Mouse (Mus musculus) CH12F3 (cell line): ENCODE measurements around the gene Tll1.

ENCODE experiments used
- in situ Hi-C: fragments of 300-500 bp; cut with MboI; formaldehyde crosslinking; loops from 2 replicates; pipeline ENCODE4 v1.14.3; 2020; ENCODE audit warnings: low sequenced_read_pairs

Gene Tll1

DNA sequence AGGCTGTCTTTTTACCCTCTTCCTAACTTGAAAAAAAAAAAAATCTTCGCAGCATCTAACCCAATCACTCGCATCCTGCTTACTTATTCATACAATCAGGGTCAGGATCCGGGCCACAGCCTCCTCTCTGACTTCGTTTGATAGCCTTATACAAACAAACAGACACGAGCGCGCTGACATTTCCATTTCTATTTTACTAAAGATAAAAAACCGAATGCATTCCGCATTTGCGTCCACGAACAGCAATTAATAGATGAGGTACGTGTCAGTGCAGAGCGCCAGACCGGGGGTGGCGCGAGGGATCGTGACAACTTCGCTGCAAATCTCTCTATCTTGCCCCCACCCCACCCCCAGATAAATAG is at the start of gene Tll1:
Tll1 (minus strand) TSS at position 248 of the 362 bp plus-strand sequence.
- in situ Hi-C loops = no loop called here

DNA sequence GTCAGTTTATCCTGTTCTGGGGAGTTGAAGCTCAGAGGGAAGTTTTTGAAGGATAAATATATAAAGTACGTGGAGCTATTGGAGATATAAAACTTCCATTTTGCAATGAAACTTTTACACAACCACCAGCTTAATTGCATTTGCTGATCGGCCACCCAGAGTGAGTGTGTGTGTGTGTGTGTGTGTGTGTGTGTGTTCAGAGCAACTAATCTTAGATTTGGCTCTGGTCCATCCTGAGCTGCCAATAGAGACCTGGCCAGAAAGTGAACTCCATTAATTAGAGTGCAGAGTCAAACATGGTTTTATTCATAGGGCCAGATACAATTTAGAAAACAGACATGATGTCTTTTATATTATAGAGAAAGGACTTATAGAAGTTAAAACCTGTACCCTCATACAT is 32.6 kb upstream of the Tll1 start:
- in situ Hi-C loops = no loop called here

DNA sequence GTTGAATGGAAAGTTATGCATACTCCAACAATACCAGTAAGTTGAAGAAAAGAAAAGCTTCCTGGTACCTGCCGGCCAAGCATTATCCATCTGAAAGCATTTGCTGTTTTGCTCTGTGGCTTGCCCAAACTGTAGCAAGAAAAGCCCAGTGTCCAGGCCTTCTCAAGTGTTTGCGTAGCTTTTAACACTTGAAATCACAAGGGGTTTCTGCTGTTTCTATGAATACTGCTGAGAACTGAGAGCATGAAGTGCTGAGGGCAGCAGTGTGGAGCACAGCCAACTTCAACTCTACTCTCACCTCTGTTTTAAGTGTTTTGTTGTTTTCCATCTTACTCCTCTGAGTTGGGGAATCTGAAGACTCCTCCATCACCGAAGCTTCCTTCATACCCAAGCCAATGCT is 15.5 kb upstream of the Tll1 start:
- in situ Hi-C loops = no loop called here

DNA sequence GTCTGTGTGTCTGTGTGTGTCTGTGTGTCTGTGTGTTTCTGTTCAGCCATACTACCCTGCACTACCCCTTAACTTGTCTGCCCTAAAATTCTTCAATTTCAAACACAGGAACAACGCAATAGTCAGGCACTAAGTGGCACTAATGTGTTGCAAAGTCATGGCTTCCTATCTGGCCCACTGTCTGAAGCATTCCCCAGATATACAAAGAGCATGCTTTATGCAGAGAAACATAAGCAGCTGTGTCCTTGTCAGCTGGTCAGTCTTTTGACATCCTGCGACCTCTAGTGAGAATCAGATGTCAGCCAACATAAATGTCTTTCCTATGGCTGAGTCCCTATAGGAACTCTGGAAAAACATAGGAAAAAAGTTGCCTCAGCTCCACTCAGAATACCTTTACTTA is 11.6 kb upstream of the Tll1 start:
- in situ Hi-C loops = no loop called here

DNA sequence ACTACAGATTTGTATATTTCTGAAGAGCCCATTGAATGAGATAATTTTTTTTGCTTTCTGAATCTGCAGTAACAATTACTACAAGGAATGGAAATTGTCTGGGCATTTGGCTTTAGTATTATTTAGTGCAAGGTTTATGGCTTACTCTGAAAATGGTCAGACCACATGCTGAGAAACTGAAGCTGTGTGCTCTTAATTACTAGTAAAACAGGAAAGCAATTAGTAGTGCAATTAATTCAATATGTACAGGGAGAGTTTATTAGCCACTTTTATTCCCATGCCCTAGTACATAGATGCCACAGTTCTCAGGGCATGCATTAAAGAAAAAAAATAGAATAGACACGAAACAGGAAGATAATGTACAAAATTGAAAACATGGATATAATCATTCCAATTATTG is 10.2 kb upstream of the Tll1 start:
- in situ Hi-C loops = no loop called here

DNA sequence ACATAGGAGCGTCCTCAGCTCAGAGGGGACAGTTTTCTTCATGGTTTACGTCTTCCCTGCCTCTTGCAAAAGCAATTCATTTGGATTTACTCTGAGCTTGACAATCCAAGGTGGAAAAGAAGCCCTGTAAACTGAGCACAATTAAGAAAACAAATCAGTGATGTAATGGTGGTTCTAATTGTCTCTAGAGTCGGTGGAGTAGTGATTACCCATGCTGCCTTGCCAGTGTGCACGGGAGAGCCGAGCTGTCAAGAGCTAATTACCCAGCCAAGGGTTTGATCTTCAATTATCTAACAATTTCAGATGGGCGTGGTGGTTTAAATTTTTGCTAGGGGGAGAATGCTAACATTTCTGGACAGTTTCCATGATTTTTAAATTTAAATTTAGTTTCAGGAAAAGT is 9.3 kb upstream of the Tll1 start:
- in situ Hi-C loops = no loop called here

DNA sequence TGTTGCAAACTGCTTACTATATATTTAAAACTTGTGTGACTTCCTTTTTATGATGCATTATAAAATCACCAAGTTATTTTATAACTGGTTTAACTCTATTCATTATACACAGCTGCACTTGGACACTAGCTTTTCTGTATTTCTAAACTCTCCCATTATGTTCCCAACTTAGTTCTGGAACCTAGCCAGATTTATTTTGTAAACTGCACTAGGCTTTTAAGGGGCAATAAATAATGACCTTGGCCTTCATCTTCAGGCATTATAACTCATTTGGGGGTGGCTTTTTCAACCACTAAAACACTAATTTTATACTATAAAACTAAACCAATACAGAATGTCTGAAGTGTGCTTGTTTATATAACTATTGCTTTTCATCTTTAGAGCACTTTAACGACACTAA is 8.8 kb upstream of the Tll1 start:
- in situ Hi-C loops = no loop called here

DNA sequence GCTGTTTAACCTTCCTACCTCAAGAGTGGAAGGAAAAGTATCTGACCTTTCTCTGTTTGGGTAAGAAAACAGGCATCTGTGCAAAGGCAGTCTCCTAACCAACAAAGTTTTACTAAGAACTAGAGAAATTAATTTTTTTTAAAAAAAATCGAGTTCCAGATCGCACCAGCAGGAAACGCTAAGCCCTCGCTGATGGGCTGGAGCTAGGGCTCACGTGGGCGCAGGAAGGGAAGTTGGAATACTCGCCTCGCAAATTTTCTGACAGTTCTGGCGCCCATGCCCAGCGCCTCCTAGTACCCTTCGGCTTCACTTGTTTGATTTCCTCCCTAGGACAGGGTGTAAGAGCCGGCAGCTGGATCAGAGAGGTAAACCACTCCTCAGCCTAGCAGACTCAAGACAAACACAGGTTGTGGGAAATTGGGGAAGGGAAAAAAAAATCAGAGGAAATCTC is 365 bp upstream of the Tll1 start:
- in situ Hi-C loops = no loop called here

DNA sequence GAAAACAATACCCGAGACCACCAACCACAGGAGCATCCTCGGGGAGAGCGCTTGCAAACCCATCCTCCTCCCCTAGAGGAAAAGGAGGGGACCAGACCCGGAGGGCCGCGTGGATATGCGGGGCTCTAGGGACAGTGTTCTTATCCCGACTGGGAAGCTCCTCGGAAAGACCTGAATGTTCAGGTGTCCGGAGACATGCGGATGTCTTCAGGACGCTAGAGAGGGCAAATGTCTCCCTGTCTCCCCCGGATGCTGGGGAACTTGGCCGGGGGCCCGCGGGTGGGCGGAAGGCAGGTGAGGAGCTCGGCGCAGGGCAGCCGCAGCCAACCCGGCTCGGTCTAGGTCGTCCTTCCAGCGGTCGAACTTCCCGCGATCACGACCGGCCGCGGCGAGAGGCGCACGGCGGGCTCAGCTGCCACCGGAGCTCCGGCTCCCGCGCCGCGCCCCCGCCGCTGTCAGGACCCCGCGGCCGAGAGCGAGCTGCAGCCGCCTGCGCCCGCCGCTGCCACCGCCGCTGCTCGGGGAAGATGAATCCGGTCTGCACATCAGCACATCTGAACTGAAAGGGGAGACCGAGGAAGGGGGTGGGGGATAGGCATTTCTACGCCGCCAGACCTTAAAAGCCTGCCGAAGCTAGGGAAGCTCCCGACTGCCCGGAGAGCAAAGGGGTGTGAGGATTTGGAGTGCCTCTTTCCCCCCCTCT is 599 bp downstream of the Tll1 start:
- in situ Hi-C loops = no loop called here

DNA sequence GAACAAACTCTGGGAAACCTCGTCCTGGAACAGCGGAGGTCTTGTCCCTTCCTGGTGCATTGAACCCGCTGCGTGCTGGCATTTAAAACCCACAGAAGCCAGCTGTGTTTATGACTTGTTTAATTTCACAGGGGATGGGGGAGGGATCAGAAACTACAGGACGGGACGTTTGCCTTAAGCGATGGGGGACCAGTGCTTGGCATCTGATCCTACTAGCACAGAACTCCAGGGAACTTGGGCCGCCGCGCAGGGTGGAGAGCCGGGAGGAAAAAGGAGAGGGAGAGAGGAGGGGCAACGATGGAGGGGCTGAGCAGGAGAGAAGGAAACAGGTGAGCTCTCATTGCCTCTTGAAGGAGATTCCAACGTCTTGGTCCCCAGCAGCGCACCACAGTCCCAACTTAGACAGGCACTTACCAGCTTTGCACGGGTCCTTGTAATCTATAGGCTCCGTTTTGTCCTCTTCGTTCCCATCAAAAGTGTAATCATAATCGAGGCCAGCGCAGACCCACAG is 1.2 kb downstream of the Tll1 start:
- in situ Hi-C loops = no loop called here

DNA sequence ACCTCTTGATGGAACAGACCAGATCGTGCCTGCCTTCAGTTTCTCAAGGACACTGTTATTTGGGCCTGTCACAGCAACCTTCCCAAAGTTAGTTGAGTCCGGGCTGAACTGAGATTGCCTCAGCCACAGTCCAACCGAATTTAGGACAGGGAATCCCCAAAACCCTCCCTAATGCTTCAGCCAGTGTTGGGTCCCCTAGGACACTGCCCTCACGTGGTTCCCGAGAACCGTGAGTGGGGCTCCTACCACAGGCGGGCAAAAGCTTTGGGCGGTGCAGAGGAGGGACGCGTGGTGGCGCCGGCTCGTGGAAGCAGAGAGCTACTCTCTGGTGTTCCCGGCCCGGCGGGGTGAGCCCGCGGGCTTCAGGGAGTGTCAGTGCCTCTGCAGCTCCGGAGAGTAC is 1.9 kb downstream of the Tll1 start:
- in situ Hi-C loops = no loop called here

DNA sequence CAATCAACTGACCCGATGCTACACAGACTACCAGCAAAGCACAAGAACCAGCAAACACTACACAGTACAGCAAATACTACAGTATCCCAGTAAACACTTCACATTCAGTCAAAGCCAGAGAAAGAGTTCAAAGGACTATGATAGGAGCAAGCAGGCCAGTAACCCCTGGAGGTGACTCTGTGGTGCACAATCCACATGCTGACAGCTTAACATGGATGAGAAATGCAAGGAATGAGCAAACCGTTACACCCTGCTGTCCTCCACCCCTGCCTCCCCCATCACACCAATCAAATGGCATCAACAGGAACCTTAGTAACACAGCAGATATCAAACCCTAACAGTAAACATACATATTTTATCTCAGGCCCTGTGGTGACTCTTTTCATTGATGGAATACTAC is 7.7 kb downstream of the Tll1 start:
- in situ Hi-C loops = no loop called here

DNA sequence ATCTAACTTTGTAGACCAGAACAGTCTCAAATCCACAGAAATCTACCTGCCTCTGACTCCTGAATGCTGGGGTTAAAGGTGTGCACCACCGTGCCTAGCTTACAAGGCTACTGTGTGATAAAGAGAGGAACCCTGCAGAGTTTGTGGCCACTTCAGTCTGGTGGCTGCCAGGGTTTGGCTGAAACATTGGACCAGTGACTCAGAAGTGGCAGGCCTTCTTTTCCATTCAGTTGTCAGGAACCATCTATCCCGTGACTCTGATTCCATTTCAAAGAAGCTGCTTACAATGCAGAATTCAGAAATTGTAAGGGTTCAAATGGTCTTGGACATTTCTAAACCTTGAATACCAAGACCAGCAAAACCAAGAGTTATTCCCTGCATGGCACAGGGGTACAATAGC is 12.7 kb downstream of the Tll1 start:
- in situ Hi-C loops = no loop called here

DNA sequence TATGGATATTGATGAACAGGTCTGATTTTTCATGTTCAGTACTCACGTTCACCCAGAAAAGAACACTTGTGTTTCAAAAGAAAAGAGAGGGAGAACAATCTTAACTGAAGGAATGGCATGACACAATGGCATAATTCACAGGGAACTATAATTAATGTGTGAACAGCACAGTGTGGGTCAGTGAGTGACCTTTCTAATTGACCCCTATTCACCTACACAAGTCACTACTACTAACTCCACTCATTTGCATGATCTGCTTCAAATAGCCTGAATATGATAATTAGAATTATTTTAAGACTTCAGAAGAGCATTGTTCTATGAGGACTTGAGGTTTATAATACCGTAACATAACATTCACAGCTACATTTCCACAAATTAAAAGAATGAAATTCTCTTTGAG is 18.2 kb downstream of the Tll1 start:
- in situ Hi-C loops = no loop called here

DNA sequence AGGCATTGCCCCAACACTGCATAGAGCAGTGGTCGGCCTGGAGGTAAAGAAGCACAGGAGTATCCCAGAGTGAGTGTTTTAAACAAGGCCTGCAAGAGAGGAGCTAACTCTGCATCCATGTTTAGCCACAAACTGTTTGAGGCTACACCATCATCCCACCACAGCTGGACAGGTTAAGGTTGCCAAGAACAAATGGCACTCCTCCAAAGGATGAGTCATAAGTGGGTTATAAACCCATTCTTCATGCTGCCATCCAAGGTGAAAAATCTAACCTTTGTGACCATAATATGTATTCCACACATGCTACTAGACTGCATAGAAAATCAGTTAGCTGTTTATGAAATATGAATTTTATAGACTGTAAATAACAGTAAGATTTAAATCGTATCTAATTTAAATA is 29.1 kb downstream of the Tll1 start:
- in situ Hi-C loops = no loop called here

DNA sequence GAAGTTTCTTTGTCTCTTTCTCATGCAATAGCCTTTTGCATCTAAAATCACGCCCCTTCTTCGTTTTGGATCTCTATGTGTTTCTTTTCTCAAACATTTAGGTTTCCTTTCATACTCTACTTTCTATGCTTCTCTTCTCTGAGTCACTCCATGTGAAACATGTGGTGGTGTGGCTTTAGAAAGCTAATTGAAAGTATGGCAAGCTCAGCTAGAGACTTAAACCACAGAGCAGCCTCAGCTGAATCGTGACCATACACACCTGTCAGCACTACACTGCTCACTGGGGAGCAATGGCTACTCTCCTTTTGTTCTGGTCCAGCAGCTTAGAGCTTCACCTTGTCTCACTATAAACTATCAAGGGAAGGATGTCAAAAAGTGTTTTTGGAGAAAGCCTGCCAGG is 31.2 kb downstream of the Tll1 start:
- in situ Hi-C loops = no loop called here

DNA sequence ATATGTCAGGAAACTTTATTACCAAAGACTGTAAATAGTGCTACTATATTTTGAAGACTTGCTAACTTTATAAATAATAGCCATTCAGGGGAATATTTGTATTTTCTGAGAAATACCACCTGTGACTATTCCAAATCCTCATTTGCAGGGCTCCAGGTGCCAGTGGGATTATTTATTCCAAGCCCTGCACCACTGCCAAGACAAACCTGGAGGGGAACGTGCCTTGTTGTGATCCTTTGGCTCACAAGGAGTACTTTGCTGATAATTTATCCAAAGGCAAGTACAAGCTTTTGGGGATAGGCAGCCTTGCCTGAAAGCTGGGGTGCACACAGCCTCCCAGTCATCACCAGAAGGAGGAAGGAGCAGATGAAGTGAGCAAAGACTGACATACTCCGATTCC is 32.3 kb downstream of the Tll1 start:
- in situ Hi-C loops = no loop called here

DNA sequence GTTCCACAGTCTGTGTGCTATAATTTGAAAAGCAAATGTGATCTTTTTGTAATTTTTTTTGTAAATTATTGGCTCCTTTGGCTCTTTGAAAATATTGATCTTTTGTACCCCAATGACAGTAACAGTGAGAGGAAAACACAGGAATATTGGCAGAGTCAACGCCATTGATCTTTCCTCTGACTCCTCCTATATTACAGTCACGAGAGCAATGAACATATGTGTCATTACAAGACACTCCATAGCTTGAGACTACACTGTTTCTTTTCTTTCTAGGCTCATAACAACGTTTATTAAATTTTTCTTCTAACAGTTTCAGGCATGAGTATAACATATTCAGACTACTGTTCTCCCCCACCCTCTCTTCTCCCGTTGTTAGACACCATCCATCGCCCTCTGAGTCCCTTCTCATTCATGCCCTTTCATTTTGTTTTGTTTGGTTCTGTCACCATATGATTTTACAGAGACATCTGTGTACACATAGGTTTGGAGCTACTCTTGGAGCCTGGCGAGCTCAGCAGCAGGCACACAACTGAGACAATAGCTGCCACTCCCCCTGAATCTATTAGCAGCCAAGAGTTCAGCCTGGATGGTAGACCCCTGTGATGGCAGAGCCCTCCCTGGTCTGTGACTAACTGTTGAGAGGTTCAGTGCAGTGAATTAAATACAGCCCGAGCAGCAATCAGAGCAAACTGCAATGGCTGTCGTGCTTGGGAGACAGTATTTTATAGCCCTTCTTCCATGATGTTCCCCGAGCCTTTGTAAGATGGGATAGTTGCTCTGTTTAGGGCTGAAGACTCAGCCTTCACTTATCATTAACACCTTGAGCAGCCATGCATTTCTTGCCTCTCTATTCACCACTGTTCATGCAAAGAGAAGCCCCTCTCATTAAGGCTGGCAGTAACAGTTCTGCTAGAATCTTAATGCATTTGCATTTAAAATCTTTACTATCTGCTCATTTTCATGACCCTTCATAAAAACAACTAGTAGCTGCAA is 52.9 kb downstream of the Tll1 start:
- in situ Hi-C loops = no loop called here

DNA sequence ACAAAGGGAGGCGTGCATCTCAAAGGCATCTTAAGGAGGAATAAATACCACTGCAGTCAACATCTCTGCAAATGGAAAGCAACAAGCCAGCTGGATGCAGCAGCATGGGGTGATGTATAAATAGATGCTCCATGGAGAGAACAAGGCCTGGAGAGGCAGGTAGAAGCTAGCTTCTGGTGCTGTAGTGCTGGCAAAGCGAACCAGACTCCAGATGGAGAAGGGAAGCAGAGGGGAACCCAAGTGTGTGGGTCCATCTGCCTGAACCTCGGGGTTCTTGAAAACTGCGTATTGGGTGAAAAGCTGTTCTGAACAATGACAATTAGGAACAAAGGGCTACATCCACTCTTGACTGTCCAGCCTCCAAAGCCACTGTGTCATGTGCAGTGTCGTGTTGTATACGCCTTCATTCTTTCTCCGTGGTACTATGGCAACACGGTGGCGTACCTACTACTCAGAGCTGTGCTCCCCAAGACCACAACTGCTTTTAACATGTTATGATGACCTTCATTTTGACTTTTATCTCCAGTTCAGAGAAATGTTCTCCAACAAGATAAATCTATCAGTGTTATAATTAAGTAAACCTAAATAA is 53.8 kb downstream of the Tll1 start:
- in situ Hi-C loops = no loop called here

DNA sequence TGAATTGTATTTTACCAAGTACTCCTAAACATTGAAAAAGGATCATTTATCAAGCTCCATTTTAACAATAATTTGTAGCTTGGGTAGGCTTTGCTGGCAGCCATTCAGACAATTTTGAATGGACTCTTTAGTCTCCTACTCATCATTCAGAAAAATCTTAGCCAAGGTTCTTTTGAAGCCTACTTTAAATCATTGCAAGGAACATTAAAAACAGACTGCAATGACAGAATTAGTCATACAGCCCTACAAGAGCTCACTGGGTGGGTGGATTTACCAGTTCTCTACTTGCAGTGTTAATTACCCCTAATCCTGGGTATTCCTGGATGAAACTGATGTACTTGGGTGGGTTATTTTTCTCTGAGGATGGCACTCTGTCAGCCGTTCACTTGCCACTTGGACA is 69.5 kb downstream of the Tll1 start:
- in situ Hi-C loops = no loop called here

DNA sequence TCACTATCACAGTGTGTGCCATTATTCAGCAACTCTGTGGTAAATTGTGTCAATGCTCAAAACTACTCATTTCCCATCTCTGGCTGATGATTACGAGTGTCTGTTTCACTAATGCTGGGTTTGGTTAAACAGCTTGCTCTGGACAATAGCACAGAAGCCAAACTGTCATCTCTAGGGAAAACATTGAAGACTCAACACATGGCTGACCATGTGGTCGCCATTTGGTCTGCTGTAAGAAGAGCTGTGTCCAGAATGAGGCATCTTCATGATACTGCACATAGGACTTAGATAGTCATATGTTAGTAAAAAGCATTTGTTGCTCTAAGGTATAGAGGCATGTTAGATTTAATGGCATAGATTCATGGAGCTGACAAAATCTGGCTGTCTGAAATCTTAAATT is 98.9 kb downstream of the Tll1 start:
- in situ Hi-C loops = no loop called here

DNA sequence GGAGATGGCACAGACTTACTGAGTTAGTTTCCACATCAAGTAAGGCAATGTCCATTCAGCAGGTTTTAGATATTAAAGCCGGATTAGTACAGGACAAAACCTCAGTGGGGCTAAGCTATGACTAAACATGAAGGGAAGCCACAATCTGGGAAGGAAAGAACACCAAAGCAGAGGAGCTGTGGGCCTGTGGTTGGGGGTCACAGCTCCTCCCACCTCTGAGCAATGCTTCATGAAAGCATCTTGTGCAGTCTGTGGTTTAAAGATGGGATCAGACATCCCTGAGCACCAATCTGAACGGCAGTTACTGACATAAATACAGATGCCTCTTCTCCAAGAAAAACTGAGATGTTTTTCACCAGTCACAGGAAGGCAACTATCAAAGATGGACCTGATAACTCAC is 132.7 kb downstream of the Tll1 start:
- in situ Hi-C loops = no loop called here
